Mouse (Mus musculus) MEL (cell line): Measurements from ENCODE around the gene Myo9b. TPM values are rescaled to one million over a fixed set of nuclear protein-coding genes. Genes with fewer than 3 reads are reported as not detected.

ENCODE experiments used
- DNase-seq: peaks from one replicate; pipeline ENCODE4 v3.0.0; 2011; ENCODE audit warnings: low read depth, low spot score
- H3K27ac ChIP-seq: 2 replicates; pipeline ENCODE4 v1.5.1; 2012; ENCODE audit warnings: low read depth, mild to moderate bottlenecking, control low read depth, low read length, moderate library complexity; ENCODE audit not compliant: control insufficient read depth
- H3K27me3 ChIP-seq, 2 experiments: fragments of 150-350 bp in 1 of 2; sonication (generic) in 1 of 2; 2 replicates each; pipeline ENCODE4 v1.6.1; 2012; ENCODE audit warnings: low read length in 2 of 2, mild to moderate bottlenecking in 2 of 2, improper control_type of control experiment in 1 of 2, moderate library complexity in 1 of 2; ENCODE audit not compliant: insufficient read depth in 2 of 2, control insufficient read depth in 1 of 2
- H3K36me3 ChIP-seq, 2 experiments: 2 replicates each; pipeline ENCODE4 v1.6.1; 2012 to 2014; ENCODE audit warnings: low read length in 2 of 2, improper control_type of control experiment in 1 of 2, inconsistent platforms in 1 of 2, mild to moderate bottlenecking in 1 of 2; ENCODE audit not compliant: insufficient read depth in 2 of 2, control insufficient read depth in 1 of 2
- H3K4me1 ChIP-seq, 2 experiments: fragments of 150-350 bp in 1 of 2; sonication (generic) in 1 of 2; 2 replicates each; pipeline ENCODE4 v1.6.1; 2012; ENCODE audit warnings: low read length in 2 of 2, improper control_type of control experiment in 1 of 2, mild to moderate bottlenecking in 1 of 2; ENCODE audit not compliant: insufficient read depth in 2 of 2, control insufficient read depth in 1 of 2
- H3K4me3 ChIP-seq, 2 experiments: fragments of 150-350 bp in 1 of 2; sonication (generic) in 1 of 2; 2 replicates each; pipeline ENCODE4 v1.5.1; 2012; ENCODE audit warnings: low read depth in 2 of 2, low read length in 2 of 2, mild to moderate bottlenecking in 2 of 2, moderate library complexity in 2 of 2, control low read depth in 1 of 2, improper control_type of control experiment in 1 of 2; ENCODE audit not compliant: control insufficient read depth in 1 of 2, insufficient read depth in 1 of 2
- H3K79me2 ChIP-seq: 2 replicates; pipeline ENCODE4 v1.6.1; 2012; ENCODE audit warnings: mild to moderate bottlenecking, low read length, moderate library complexity; ENCODE audit not compliant: control insufficient read depth, poor library complexity, insufficient read depth
- H3K9ac ChIP-seq: 2 replicates; pipeline ENCODE4 v1.6.1; 2012; ENCODE audit warnings: low read depth, mild to moderate bottlenecking, control low read depth, low read length, moderate library complexity; ENCODE audit not compliant: control insufficient read depth, poor library complexity, severe bottlenecking
- H3K9me3 ChIP-seq: fragments of 150-350 bp; sonication (generic); replicated peaks from 2 replicates; pipeline ENCODE4 v1.6.1; 2012; ENCODE audit warnings: mild to moderate bottlenecking, low read length, improper control_type of control experiment, moderate library complexity; ENCODE audit not compliant: insufficient read depth
- CHD1 ChIP-seq: IDR thresholded peaks from 2 replicates; pipeline ENCODE4 v1.6.1; 2012; ENCODE audit warnings: low read depth, mild to moderate bottlenecking, inconsistent platforms, low read length, improper control_type of control experiment
- CHD2 ChIP-seq: IDR thresholded peaks from 2 replicates; pipeline ENCODE4 v1.6.1; 2011; ENCODE audit warnings: low read length, improper control_type of control experiment
- CTCF ChIP-seq, 3 experiments: IDR thresholded peaks in 2 of 3; conservative IDR thresholded peaks in 1 of 3; 2 replicates each; pipeline ENCODE4 v1.5.1; 2011 to 2012; ENCODE audit warnings: low read length in 3 of 3, low read depth in 2 of 3, mild to moderate bottlenecking in 2 of 3, improper control_type of control experiment in 1 of 3, inconsistent platforms in 1 of 3, mixed read lengths in 1 of 3, moderate library complexity in 1 of 3; ENCODE audit not compliant: control insufficient read depth in 1 of 3, insufficient read depth in 1 of 3, poor library complexity in 1 of 3, severe bottlenecking in 1 of 3
- E2F4 ChIP-seq: IDR thresholded peaks from 2 replicates; pipeline ENCODE4 v1.6.1; 2011; ENCODE audit warnings: low read depth, low read length, improper control_type of control experiment, borderline replicate concordance
- ETS1 ChIP-seq: IDR thresholded peaks from 2 replicates; pipeline ENCODE4 v1.6.1; 2012; ENCODE audit warnings: low read depth, mild to moderate bottlenecking, inconsistent platforms, low read length, improper control_type of control experiment, moderate library complexity
- GABPA ChIP-seq: IDR thresholded peaks from 2 replicates; pipeline ENCODE4 v1.6.1; 2012; ENCODE audit warnings: low read depth, mild to moderate bottlenecking, inconsistent platforms, low read length, improper control_type of control experiment, moderate library complexity
- GATA1 ChIP-seq: IDR thresholded peaks from 2 replicates; pipeline ENCODE4 v1.6.1; 2011; ENCODE audit warnings: low read depth, low read length, improper control_type of control experiment
- JUND ChIP-seq: IDR thresholded peaks from 2 replicates; pipeline ENCODE4 v1.6.1; 2011; ENCODE audit warnings: low read depth, mild to moderate bottlenecking, improper control_type of control experiment, low read length
- KAT2A ChIP-seq: conservative IDR thresholded peaks from 2 replicates; pipeline ENCODE4 v1.6.1; 2012; ENCODE audit warnings: low read depth, low read length, improper control_type of control experiment, inconsistent platforms
- MAFK ChIP-seq: IDR thresholded peaks from 2 replicates; pipeline ENCODE4 v1.6.1; 2011; ENCODE audit warnings: low read depth, mild to moderate bottlenecking, low read length, improper control_type of control experiment, borderline replicate concordance
- MAX ChIP-seq: IDR thresholded peaks from 2 replicates; pipeline ENCODE4 v1.6.1; 2011; ENCODE audit warnings: low read length, improper control_type of control experiment
- MAZ ChIP-seq: IDR thresholded peaks from 2 replicates; pipeline ENCODE4 v1.6.1; 2012; ENCODE audit warnings: low read depth, mild to moderate bottlenecking, inconsistent platforms, low read length, improper control_type of control experiment
- MXI1 ChIP-seq: IDR thresholded peaks from 2 replicates; pipeline ENCODE4 v1.6.1; 2011; ENCODE audit warnings: mild to moderate bottlenecking, low read depth, low read length, improper control_type of control experiment
- MYC ChIP-seq: IDR thresholded peaks from 2 replicates; pipeline ENCODE4 v1.6.1; 2011; ENCODE audit warnings: low read depth, mild to moderate bottlenecking, low read length, improper control_type of control experiment, moderate library complexity
- POLR2AphosphoS2 ChIP-seq: IDR thresholded peaks from 2 replicates; pipeline ENCODE4 v1.6.1; 2011; ENCODE audit warnings: low read length, improper control_type of control experiment
- POLR2AphosphoS5 ChIP-seq: IDR thresholded peaks from 2 replicates; pipeline ENCODE4 v1.6.1; 2012; ENCODE audit warnings: low read depth, borderline replicate concordance, mild to moderate bottlenecking, inconsistent platforms, low read length, moderate library complexity, mixed read lengths
- RAD21 ChIP-seq: IDR thresholded peaks from 2 replicates; pipeline ENCODE4 v1.6.1; 2011; ENCODE audit warnings: mild to moderate bottlenecking, low read depth, low read length, improper control_type of control experiment
- RCOR1 ChIP-seq: IDR thresholded peaks from 2 replicates; pipeline ENCODE4 v1.6.1; 2012; ENCODE audit warnings: low read depth, mild to moderate bottlenecking, inconsistent platforms, low read length, improper control_type of control experiment
- SIN3A ChIP-seq: IDR thresholded peaks from 2 replicates; pipeline ENCODE4 v1.6.1; 2012; ENCODE audit warnings: low read length, improper control_type of control experiment, inconsistent platforms
- SMC3 ChIP-seq: IDR thresholded peaks from 2 replicates; pipeline ENCODE4 v1.6.1; 2011; ENCODE audit warnings: low read depth, low read length, improper control_type of control experiment
- TBP ChIP-seq: IDR thresholded peaks from 2 replicates; pipeline ENCODE4 v1.8.0; 2011; ENCODE audit warnings: low read depth, low read length, improper control_type of control experiment
- ZC3H11A ChIP-seq: IDR thresholded peaks from 2 replicates; pipeline ENCODE4 v1.6.1; 2012; ENCODE audit warnings: low read depth, mild to moderate bottlenecking, inconsistent platforms, low read length, improper control_type of control experiment
- polyA plus RNA-seq, 2 experiments: library from polyadenylated mRNA; stranded (reverse) in 1 of 2; unstranded in 1 of 2; fragments of >175 nt in 1 of 2; fragments of >200 nt in 1 of 2; gene quantifications; 2 replicates each; pipeline versions ENCODE4 v1.2.1 to v1.2.4; 2012; ENCODE audit warnings: low replicate concordance in 2 of 2, low read depth in 1 of 2; ENCODE audit not compliant: insufficient read length in 2 of 2, insufficient read depth in 1 of 2, missing spikeins in 1 of 2
- total RNA-seq: library from RNA; depleted of rRNA; stranded (reverse); fragments of 300-350 nt; gene quantifications from 2 replicates; pipeline ENCODE4 v1.2.3, GENCODE M21; 2012

Gene Myo9b
- total and polyA plus RNA-seq, 3 experiments: 35.8 to 54.8 (median 52.3) TPM

GRCm38 (mm10) chr8:71340625-71341024 is 68.1 kb downstream of the Myo9b start:
- no peaks in the 10 kb centered on the region for H3K9me3 ChIP-seq
- H3K36me3 ChIP-seq: peaks cover 0 to 3% of the 10 kb centered on the region in 2 experiments; a peak in 2 of 4 replicates
- H3K9ac ChIP-seq: no peak overlapping the region
- peak; percentile 60 for DNase-seq
- TF ChIP-seq POLR2AphosphoS5 (no peak), RAD21 (peak; percentile 53), GATA1 (no peak), SMC3 (peak; percentile 52), SIN3A (no peak), ETS1 (no peak), POLR2AphosphoS2 (no peak), MAZ (no peak), MAX (no peak), E2F4 (no peak), CTCF (IDR thresholded peaks at IDR 0.05 in 2 of 3, conservative IDR thresholded peaks at IDR 0.05 in 1 of 3; ENCODE audit: control insufficient read depth in 1 of 3, insufficient read depth in 1 of 3, low read depth in 2 of 3, low read length in 3 of 3, poor library complexity in 1 of 3, severe bottlenecking in 1 of 3) (peak; percentile 48 to 74 (median 65); a peak in 5 of 6 replicates), RCOR1 (no peak), MXI1 (no peak)
- no peaks in the 10 kb centered on the region for H3K27me3 ChIP-seq
- H3K79me2 ChIP-seq: no peaks in the 10 kb centered on the region
- no peak overlapping the region for H3K27ac ChIP-seq
- H3K4me1 ChIP-seq: no peaks in the 10 kb centered on the region
- no peak overlapping the region for H3K4me3 ChIP-seq

DNA sequence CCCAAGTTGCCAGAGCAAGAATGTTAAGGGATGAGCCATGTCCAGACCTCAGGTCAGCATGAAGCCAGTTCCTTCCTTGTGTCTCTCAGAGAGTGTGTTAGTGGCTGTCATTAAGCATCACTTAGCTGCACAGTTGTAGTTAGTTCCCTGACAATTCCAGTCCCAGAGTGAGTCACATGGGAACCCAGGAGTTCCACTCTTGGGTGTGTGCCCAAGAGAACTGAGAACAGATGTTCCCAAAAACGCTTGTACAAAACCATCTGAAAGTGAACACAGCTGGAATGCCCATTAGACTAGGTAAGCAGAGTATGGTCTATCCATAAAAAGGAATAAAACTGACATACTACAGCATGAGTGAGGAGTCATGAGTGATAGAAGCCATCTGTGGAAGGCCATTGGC is 74.1 kb downstream of the Myo9b start:
- TF ChIP-seq MAX: no peak
- TF ChIP-seq CHD1: no peak
- no peak for TF ChIP-seq POLR2AphosphoS2
- no peak for TF ChIP-seq TBP
- TF ChIP-seq CTCF (IDR thresholded peaks at IDR 0.05 in 2 of 3, conservative IDR thresholded peaks at IDR 0.05 in 1 of 3; ENCODE audit: control insufficient read depth in 1 of 3, insufficient read depth in 1 of 3, low read depth in 2 of 3, low read length in 3 of 3, poor library complexity in 1 of 3, severe bottlenecking in 1 of 3): no peak
- TF ChIP-seq JUND: no peak
- Histone ChIP-seq H3K4me1 (no peaks in the 10 kb centered on the region), H3K4me3 (no peak overlapping the region), H3K79me2 (no peaks in the 10 kb centered on the region), H3K27ac (no peak overlapping the region), H3K9me3 (no peaks in the 10 kb centered on the region), H3K36me3 (peaks cover 0 to 5% of the 10 kb centered on the region in 2 experiments; a peak in 2 of 4 replicates), H3K9ac (no peak overlapping the region), H3K27me3 (no peaks in the 10 kb centered on the region)
- no peak for DNase-seq

DNA sequence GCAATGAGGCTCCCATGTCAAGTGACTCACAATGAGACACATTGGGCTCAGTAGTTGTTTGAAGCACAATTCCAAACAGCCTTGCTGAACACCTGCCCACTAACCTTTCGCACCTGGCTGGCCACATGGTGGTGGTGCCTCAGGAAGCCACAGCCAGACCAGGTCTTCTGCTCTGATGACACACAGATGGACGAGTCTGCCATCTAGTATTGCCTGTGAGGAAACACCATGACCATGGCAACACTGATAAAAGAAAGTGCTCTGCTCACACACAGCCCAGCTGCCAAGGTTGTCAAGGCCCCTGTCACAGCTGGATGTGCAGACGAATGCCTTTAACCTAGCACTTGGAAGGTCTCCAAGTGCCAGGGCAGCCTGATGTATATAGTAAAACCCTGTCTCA is 78.6 kb downstream of the Myo9b start:
- TF ChIP-seq E2F4: no peak
- TF ChIP-seq GABPA: no peak
- TF ChIP-seq MAFK: no peak
- no peak for TF ChIP-seq MAX
- no peak for TF ChIP-seq MYC
- no peak for TF ChIP-seq CHD2
- TF ChIP-seq ZC3H11A: no peak
- no peak for TF ChIP-seq KAT2A
- no peak for TF ChIP-seq POLR2AphosphoS2
- TF ChIP-seq CHD1: no peak
- Histone ChIP-seq H3K4me3 (no peak overlapping the region), H3K79me2 (no peaks in the 10 kb centered on the region), H3K4me1 (no peaks in the 10 kb centered on the region), H3K27ac (no peak overlapping the region), H3K9me3 (no peaks in the 10 kb centered on the region), H3K36me3 (peaks cover 0 to 3% of the 10 kb centered on the region in 2 experiments; a peak in 2 of 4 replicates), H3K27me3 (no peaks in the 10 kb centered on the region), H3K9ac (no peak overlapping the region)
- no peak for DNase-seq
